Mouse (Mus musculus) embryonic stem cell, embryonic (primary cell): ENCODE data around the gene Slc10a7.

Experiments
- CTCF ChIA-PET, 4 experiments: fragments of 300-600 bp in 2 of 4; fragments of 350-600 bp in 2 of 4; sonication (Branson Sonifier 250); formaldehyde crosslinking; loops; one replicate each; lab custom pipeline; 2022; ENCODE audit warnings: inconsistent platforms in 2 of 4; lab: Charles Lee
- POLR2A ChIA-PET, 4 experiments: fragments of 300-600 bp in 2 of 4; fragments of 350-600 bp in 2 of 4; sonication (Branson Sonifier 250); formaldehyde crosslinking; loops; one replicate each; lab custom pipeline; 2022; ENCODE audit warnings: antibody characterized with exemption in 4 of 4, inconsistent platforms in 1 of 4; lab: Charles Lee

The Slc10a7 gene

GRCm38 (mm10) chr8:78667399-78667798, 158.3 kb downstream of the Slc10a7 start:
- CTCF ChIA-PET = interaction anchor here in 1 of 4 experiments (0.6 kb wide), 1 partner anchor 16 kb away, joined by 4 read pairs; no protein-coding TSS in a partner anchor
- POLR2A ChIA-PET = interaction anchor here in 1 of 4 experiments (0.7 kb wide), 1 partner anchor 78 kb away, joined by 3 read pairs; no protein-coding TSS in a partner anchor

- CTCF ChIA-PET = interaction anchor here in 1 of 4 experiments (0.6 kb wide), 1 partner anchor 15 kb away, joined by 3 read pairs; no protein-coding TSS in a partner anchor
- POLR2A ChIA-PET = interaction anchor here in 1 of 4 experiments (0.9 kb wide), 1 partner anchor 8 kb away, joined by 3 read pairs; no protein-coding TSS in a partner anchor
These were observed 159.1 kb downstream of the Slc10a7 start for GRCm38 (mm10) chr8:78668206-78668605.

- ChIA-PET CTCF (interaction anchor here in 1 of 4 experiments (0.6 kb wide), 1 partner anchor 15 kb away, joined by 3 read pairs; no protein-coding TSS in a partner anchor), POLR2A (no interaction called here)
These were observed 161.1 kb downstream of the Slc10a7 start for GRCm38 (mm10) chr8:78670241-78670640.

- CTCF ChIA-PET = interaction anchor here in 1 of 4 experiments (0.5 kb wide), 1 partner anchor 803 kb away, joined by 3 read pairs; no protein-coding TSS in a partner anchor
- POLR2A ChIA-PET = interaction anchor here in 3 of 4 experiments (0.7 to 1.5 kb wide), 5 partner anchors 10 to 497 kb away, joined by 3 to 4 read pairs (median 3); no protein-coding TSS in a partner anchor
These were observed 169.5 kb downstream of the Slc10a7 start for GRCm38 (mm10) chr8:78678541-78679219.

- ChIA-PET POLR2A (interaction anchor here in 2 of 4 experiments (0.9 to 1.9 kb wide), 6 partner anchors 9 to 20 kb away, joined by 3 to 5 read pairs (median 3); no protein-coding TSS in a partner anchor), CTCF (no interaction called here)
These were observed 181.6 kb downstream of the Slc10a7 start for GRCm38 (mm10) chr8:78690795-78691194.

GRCm38 (mm10) chr8:78698331-78698741, 189.2 kb downstream of the Slc10a7 start:
- ChIA-PET POLR2A (interaction anchor here in 2 of 4 experiments (0.6 to 1.1 kb wide), 3 partner anchors 12 to 614 kb away, joined by 3 to 6 read pairs (median 4); no protein-coding TSS in a partner anchor), CTCF (interaction anchor here in 2 of 4 experiments (0.6 to 0.7 kb wide), 2 partner anchors 36 to 1207 kb away, joined by 3 to 4 read pairs; no protein-coding TSS in a partner anchor)

- ChIA-PET POLR2A (interaction anchor here in 2 of 4 experiments (0.6 to 1.8 kb wide), 5 partner anchors 9 to 75 kb away, joined by 3 to 5 read pairs (median 3); no protein-coding TSS in a partner anchor), CTCF (interaction anchor here in 2 of 4 experiments (0.6 to 1.0 kb wide), 2 partner anchors 16 to 435 kb away, joined by 3 to 4 read pairs; no protein-coding TSS in a partner anchor)
These were observed 194.1 kb downstream of the Slc10a7 start for GRCm38 (mm10) chr8:78703068-78703820.

- ChIA-PET CTCF (interaction anchor here in 1 of 4 experiments (0.6 kb wide), 1 partner anchor 12 kb away, joined by 3 read pairs; no protein-coding TSS in a partner anchor), POLR2A (interaction anchor here in 2 of 4 experiments (0.6 to 0.7 kb wide), 2 partner anchors 99 to 323 kb away, joined by 3 to 9 read pairs; partner anchors contain the start of gene Zfp827 (in 1 of the 2))
These were observed 196.8 kb downstream of the Slc10a7 start for GRCm38 (mm10) chr8:78705980-78706379.

GRCm38 (mm10) chr8:78709948-78710644, 200.9 kb downstream of the Slc10a7 start:
- ChIA-PET CTCF (interaction anchor here in 1 of 4 experiments (1.9 kb wide), 1 partner anchor 9 kb away, joined by 8 read pairs; no protein-coding TSS in a partner anchor), POLR2A (interaction anchor here in 2 of 4 experiments (0.6 to 2.4 kb wide), 5 partner anchors 11 to 36 kb away, joined by 3 to 7 read pairs (median 3); no protein-coding TSS in a partner anchor)

DNA sequence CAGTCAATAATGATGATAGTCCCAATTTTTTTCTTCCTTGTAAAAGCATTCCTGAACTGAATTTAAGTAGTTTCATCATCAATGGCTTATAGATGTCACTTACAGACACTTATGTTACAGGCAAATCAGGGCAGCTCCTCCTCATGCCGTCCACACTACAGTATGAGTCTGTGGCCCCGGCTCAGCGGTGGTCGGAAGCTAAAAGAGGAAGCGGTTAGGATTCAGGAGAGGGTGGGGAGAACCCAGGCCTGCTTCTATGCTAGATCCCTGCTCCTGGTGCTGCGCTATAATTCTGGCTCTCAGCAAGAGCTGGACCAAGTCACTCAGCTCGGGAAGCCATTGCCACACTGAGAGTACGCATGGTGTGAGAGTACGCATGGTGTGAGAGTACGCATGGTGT, 201.8 kb downstream of the Slc10a7 start:
- CTCF ChIA-PET = interaction anchor here in 2 of 4 experiments (0.9 to 1.9 kb wide), 2 partner anchors 8 to 9 kb away, joined by 4 to 8 read pairs; no protein-coding TSS in a partner anchor
- POLR2A ChIA-PET = interaction anchor here in 2 of 4 experiments (0.6 to 2.4 kb wide), 5 partner anchors 12 to 37 kb away, joined by 3 to 7 read pairs (median 3); no protein-coding TSS in a partner anchor

- ChIA-PET CTCF (no interaction called here), POLR2A (interaction anchor here in 1 of 4 experiments (1.4 kb wide), 1 partner anchor 11 kb away, joined by 3 read pairs; no protein-coding TSS in a partner anchor)
These were observed 205.7 kb downstream of the Slc10a7 start for GRCm38 (mm10) chr8:78714880-78715279.

DNA sequence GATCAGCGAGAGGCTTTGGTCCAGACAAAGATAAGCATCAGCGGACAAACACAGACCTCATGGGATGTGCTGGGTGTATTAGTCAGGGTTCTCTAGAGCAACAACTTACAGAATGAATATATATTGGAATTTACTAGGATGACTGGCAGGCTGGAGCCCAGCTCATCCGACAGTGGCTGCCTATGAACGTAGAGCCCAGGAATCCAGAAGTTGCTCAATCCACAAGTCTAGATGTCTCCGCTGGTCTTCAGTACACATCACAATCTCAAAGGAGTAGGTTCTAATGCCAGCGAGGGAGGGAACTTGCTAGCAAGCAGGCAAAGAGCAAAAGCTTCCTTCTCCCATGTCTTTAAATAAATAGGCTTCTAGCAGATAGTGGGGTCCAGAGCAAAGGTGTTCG, 207.4 kb downstream of the Slc10a7 start:
- CTCF ChIA-PET = no interaction called here
- POLR2A ChIA-PET = interaction anchor here in 1 of 4 experiments (1.2 kb wide), 1 partner anchor 28 kb away, joined by 3 read pairs; no protein-coding TSS in a partner anchor

- CTCF ChIA-PET = interaction anchor here in 1 of 4 experiments (0.6 kb wide), 1 partner anchor 11 kb away, joined by 3 read pairs; no protein-coding TSS in a partner anchor
- POLR2A ChIA-PET = interaction anchor here in 1 of 4 experiments (0.6 to 2.8 kb wide), 3 partner anchors 16 to 28 kb away, joined by 3 to 9 read pairs (median 3); no protein-coding TSS in a partner anchor
These were observed 208.0 kb downstream of the Slc10a7 start for GRCm38 (mm10) chr8:78717191-78717590.

DNA sequence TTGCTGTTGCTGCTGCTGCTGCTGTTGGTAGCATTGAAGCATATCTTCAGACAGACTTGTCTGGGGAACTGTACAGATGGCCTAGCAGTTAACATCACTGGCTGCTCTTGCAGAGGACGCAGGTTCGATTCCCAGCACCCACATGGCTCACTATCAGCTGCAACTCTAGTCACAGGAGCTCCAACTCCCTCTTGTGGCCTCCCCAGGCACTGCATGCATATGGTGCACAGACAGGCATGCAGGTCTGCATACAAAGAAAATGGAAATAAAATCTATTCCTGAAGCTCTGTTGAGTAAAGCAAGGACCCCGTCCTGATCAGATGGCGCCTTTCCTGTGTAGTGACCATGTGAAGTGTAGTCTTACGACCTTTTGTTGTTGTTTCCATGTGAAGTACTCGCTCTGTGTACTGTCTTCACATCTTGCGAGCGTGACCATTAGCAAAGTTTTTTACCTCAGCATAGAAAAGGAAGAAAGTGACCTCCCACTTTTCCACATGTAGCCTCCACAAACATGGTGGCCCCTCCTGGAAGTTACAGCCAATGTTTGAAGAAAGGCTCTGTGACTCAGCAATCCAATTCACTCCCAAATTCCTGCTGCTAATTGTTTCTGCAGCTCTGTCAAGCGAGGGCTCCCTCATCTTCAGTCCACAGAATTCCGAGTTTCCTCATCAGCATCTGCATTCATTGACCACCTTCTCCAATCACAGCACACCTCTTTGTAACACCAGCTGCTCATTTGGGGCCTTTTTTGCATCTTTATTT, 210.3 kb downstream of the Slc10a7 start:
- POLR2A ChIA-PET = interaction anchor here in 2 of 4 experiments (0.6 to 2.8 kb wide), 10 partner anchors 9 to 83 kb away, joined by 3 to 9 read pairs (median 3); no protein-coding TSS in a partner anchor
- CTCF ChIA-PET = interaction anchor here (0.7 to 1.8 kb wide), 10 partner anchors 8 to 110 kb away, joined by 3 to 8 read pairs (median 4); no protein-coding TSS in a partner anchor

DNA sequence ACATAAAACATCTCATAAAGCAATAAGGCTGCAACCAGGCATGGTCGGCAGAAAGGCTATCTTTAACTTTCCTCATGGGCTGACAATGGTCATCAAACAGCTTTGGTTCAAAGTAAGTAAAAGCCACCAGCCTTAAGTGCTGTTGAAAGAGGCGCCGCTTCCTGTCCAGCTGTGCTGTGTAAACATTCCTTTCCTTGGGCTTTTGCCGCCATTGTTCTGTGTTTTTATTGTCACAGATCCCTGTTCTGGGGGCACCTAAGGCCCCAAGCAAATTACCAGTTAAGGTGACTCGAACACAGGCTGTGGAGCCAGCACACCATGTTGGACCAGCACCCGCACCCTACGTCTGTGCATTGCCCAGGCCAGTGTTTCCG, 210.9 kb downstream of the Slc10a7 start:
- ChIA-PET POLR2A (interaction anchor here in 1 of 4 experiments (0.6 to 2.8 kb wide), 6 partner anchors 9 to 74 kb away, joined by 3 to 9 read pairs (median 4); no protein-coding TSS in a partner anchor), CTCF (interaction anchor here in 3 of 4 experiments (0.7 to 1.8 kb wide), 6 partner anchors 8 to 110 kb away, joined by 3 to 8 read pairs (median 4); no protein-coding TSS in a partner anchor)

DNA sequence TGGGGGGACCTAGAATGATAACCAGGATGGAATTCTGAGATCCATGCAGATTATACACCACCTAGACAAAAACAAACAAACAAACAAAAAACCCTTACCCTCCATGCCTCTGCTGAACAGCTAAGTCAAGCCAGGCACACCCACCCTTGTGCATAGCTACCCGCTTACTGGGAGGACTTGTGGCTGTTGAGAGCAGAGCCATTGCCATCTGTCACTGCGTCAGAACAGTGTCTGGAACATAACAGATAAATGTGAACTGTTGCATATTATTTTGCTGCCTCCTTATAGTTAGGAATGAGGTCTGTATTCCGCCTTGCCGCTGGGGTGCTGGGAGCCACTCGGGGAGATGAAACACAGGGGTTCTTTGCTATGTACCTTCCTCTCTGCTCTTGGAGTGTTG, 212.4 kb downstream of the Slc10a7 start:
- CTCF ChIA-PET = no interaction called here
- POLR2A ChIA-PET = interaction anchor here in 2 of 4 experiments (1.1 to 1.3 kb wide), 2 partner anchors 16 to 137 kb away, joined by 3 to 4 read pairs; no protein-coding TSS in a partner anchor
